In the genomic region with DNA sequence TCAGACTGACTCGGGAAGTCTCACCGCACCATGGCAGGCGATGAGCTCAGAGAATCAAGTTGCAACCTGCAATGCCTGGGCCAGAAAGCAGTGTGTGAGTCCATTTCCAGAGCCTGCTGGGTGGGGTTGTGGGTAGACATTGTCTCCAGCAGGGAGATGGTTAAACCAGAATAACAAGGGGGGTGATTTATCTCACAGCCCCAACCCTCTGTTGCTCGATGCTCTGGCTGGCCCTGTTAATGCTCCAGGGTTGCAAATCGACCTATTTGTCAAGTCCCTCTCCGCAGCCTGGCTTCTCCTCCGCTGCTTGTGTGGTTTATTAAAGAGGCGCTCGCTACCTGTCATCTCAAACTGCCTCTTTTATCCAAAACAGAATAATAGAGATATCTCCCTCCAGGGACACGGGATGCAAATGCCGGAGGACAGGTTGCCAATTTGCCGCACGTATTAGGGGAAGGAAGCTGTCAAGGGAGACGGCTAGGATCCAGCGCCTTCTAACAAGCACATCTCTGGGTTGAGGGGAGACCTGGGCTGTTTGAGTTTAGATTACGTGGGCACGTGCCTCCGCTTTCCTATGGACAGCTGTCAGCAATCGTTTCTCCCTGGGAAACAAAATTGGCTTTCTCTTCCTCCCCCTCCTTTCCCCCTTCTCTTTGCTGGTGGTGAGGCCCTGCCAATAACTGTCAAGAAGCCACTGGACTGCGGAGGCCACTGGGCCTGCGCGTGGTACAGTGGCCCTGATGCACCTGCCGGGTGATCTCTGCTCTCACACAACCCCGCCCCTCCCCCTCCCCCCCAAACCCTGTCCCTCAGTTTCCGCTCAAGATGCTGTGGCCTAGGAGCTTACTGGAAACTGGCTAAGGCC, we compare ENCODE assay signal across 30 mouse cellular contexts. TPM values are rescaled to one million over a fixed set of nuclear protein-coding genes. Genes with fewer than 3 reads are reported as not detected.
DNase-seq lines count a peak whose midpoint lies in the region; ATAC-seq and TF ChIP-seq lines count a peak whose summit lies in the region.
"Had no signal": no experiment of that assay in that cellular context is flagged by ENCODE, and none has a peak within 500 bp of the region (broad histone marks: within the 10 kb centered on the region; RNA-seq: fewer than 3 reads in every experiment).

No protein-coding gene starts in this region.

- 45% methylated on average over 25 of the region's 25 CpGs for WGBS in hindbrain, embryonic 13.5 days
- WGBS in hindbrain, embryonic 16.5 days: 37% methylated on average over 25 of the region's 25 CpGs
- 31% methylated on average over 25 of the region's 25 CpGs for WGBS in midbrain, embryonic 16.5 days
- 59% methylated on average over 25 of the region's 25 CpGs for WGBS in stomach, postnatal 0 days

- H3K4me1 ChIP-seq in hindbrain, embryonic 13.5 days (replicated peaks): peaks cover 19% of the 10 kb centered on the region
- H3K4me1 ChIP-seq in hindbrain, embryonic 16.5 days (ENCODE audit: control insufficient read depth, insufficient read depth, low read depth, low read length): peaks cover 1% of the 10 kb centered on the region
- no peaks in the 10 kb centered on the region; the same call in 1 of the 2 replicates for H3K4me1 ChIP-seq in midbrain, embryonic 16.5 days (ENCODE audit: control insufficient read depth, insufficient read depth, low read length)
- 0 out of 2 replicates have a peak, but pooled peaks cover 2% of the 10 kb centered on the region for H3K4me1 ChIP-seq in stomach, postnatal 0 days (replicated peaks; ENCODE audit: control insufficient read depth, insufficient read depth)
- H3K4me1 ChIP-seq: liver, embryonic 13.5 days had no signal

- TF ChIP-seq EP300 in stomach, postnatal 0 days (optimal IDR thresholded peaks at IDR 0.05): no peak

- H3K27me3 ChIP-seq in hindbrain, embryonic 13.5 days: peaks cover 15% of the 10 kb centered on the region; the same call in 1 of the 2 replicates
- no peaks in the 10 kb centered on the region for H3K27me3 ChIP-seq in hindbrain, embryonic 16.5 days (replicated peaks; ENCODE audit: control insufficient read depth, insufficient read depth, low read length)
- H3K27me3 ChIP-seq in midbrain, embryonic 16.5 days (ENCODE audit: control insufficient read depth, insufficient read depth, low read depth, low read length): no peaks in the 10 kb centered on the region
- H3K27me3 ChIP-seq in stomach, postnatal 0 days (ENCODE audit: control insufficient read depth, insufficient read depth, low read length): no peaks in the 10 kb centered on the region
- H3K27me3 ChIP-seq: forebrain, embryonic 13.5 days; liver, embryonic 13.5 days had no signal

- intact Hi-C loops in left cerebral cortex, postnatal 14 days (cut with DNase I): no loop called here

- peak overlapping the region; percentile 3; the same call in 1 of the 2 replicates for H3K4me2 ChIP-seq in hindbrain, embryonic 13.5 days
- H3K4me2 ChIP-seq in hindbrain, embryonic 16.5 days (ENCODE audit: low read length): peak overlapping the region; percentile 20; the same call in 1 of the 2 replicates
- H3K4me2 ChIP-seq in midbrain, embryonic 16.5 days (ENCODE audit: low read length): peak overlapping the region; percentile 22; the same call in 1 of the 2 replicates
- H3K4me2 ChIP-seq in stomach, postnatal 0 days (replicated peaks; ENCODE audit: low read depth): no peak overlapping the region
- H3K4me2 ChIP-seq: embryonic facial prominence, embryonic 13.5 days; forebrain, embryonic 13.5 days; liver, embryonic 13.5 days had no signal

- H3K9me3 ChIP-seq in hindbrain, embryonic 13.5 days: no peaks in the 10 kb centered on the region
- no peaks in the 10 kb centered on the region for H3K9me3 ChIP-seq in hindbrain, embryonic 16.5 days (ENCODE audit: control insufficient read depth, low read length)
- H3K9me3 ChIP-seq in midbrain, embryonic 16.5 days (replicated peaks; ENCODE audit: control insufficient read depth, low read length, poor library complexity, severe bottlenecking): no peaks in the 10 kb centered on the region
- H3K9me3 ChIP-seq in stomach, postnatal 0 days (ENCODE audit: control insufficient read depth, low read length): no peaks in the 10 kb centered on the region
- H3K9me3 ChIP-seq: embryonic facial prominence, embryonic 13.5 days; forebrain, embryonic 13.5 days; liver, embryonic 13.5 days had no signal

- H3K36me3 ChIP-seq in hindbrain, embryonic 13.5 days: no peaks in the 10 kb centered on the region
- H3K36me3 ChIP-seq in hindbrain, embryonic 16.5 days (ENCODE audit: control insufficient read depth, insufficient read depth, low read length): no peaks in the 10 kb centered on the region
- no peaks in the 10 kb centered on the region for H3K36me3 ChIP-seq in midbrain, embryonic 16.5 days (ENCODE audit: control insufficient read depth, insufficient read depth, low read length)
- H3K36me3 ChIP-seq in stomach, postnatal 0 days (ENCODE audit: control insufficient read depth, insufficient read depth, low read length): no peaks in the 10 kb centered on the region
- H3K36me3 ChIP-seq: embryonic facial prominence, embryonic 13.5 days; liver, embryonic 13.5 days had no signal

- no peak overlapping the region for H3K4me3 ChIP-seq in hindbrain, embryonic 13.5 days
- no peak overlapping the region for H3K4me3 ChIP-seq in hindbrain, embryonic 16.5 days (ENCODE audit: low read length)
- no peak overlapping the region for H3K4me3 ChIP-seq in midbrain, embryonic 16.5 days (ENCODE audit: low read depth, low read length)
- H3K4me3 ChIP-seq in stomach, postnatal 0 days (ENCODE audit: low read depth, low read length): no peak overlapping the region
- H3K4me3 ChIP-seq: embryonic facial prominence, embryonic 13.5 days; erythroblast, embryonic 14.5 days; forebrain, embryonic 13.5 days; gastrocnemius, adult 2 months; liver, embryonic 13.5 days had no signal

- no peak for DNase-seq in stomach, postnatal 0 days (ENCODE audit: low spot score)
- no peak for DNase-seq in left cerebral cortex, postnatal 14 days (ENCODE audit: low spot score in 2 of 2)
- no peak for DNase-seq in right cerebral cortex, postnatal 36 days (ENCODE audit: low spot score in 2 of 2)
- DNase-seq: adrenal gland, adult 8-10 months; cerebellum, adult 8-10 months; cerebellum, postnatal 36 days; embryo, embryonic 11 days; gastrocnemius, adult 2 months; kidney, postnatal 36 days; layer of hippocampus, postnatal 36 days; liver, embryonic 13.5 days; lung, adult 2 months; lung, postnatal 14 days; thymus, postnatal 14 days had no signal

- peak; percentile 57; the same call in 1 of the 2 replicates for ATAC-seq in hindbrain, embryonic 13.5 days (ENCODE audit: low FRiP score)
- no peak for ATAC-seq in hindbrain, embryonic 16.5 days
- peak; percentile 76 for ATAC-seq in midbrain, embryonic 16.5 days
- ATAC-seq in stomach, postnatal 0 days (ENCODE audit: low FRiP score, low TSS enrichment): no peak
- ATAC-seq in cerebellum, adult (ENCODE audit: insufficient number of reproducible peaks, low FRiP score, low TSS enrichment): no peak
- ATAC-seq: activated CD4-positive, CD25-positive, alpha-beta regulatory T cell, adult 4 months; forebrain, embryonic 13.5 days had no signal

- no peak for TF ChIP-seq CTCF in stomach, postnatal 0 days (IDR thresholded peaks at IDR 0.05; ENCODE audit: low read depth)

- 0 out of 2 replicates have a peak overlapping the region, but pooled peaks have one; percentile 29 for H3K9ac ChIP-seq in hindbrain, embryonic 13.5 days
- peak overlapping the region; percentile 43 for H3K9ac ChIP-seq in hindbrain, embryonic 16.5 days (ENCODE audit: low read depth, low read length)
- 0 out of 2 replicates have a peak overlapping the region, but pooled peaks have one; percentile 18 for H3K9ac ChIP-seq in midbrain, embryonic 16.5 days (ENCODE audit: low read depth, low read length)
- H3K9ac ChIP-seq in stomach, postnatal 0 days (ENCODE audit: low read length): no peak overlapping the region
- H3K9ac ChIP-seq: embryonic facial prominence, embryonic 13.5 days; forebrain, embryonic 13.5 days; liver, embryonic 13.5 days had no signal

- peak overlapping the region; percentile 30; the same call in 1 of the 2 replicates for H3K27ac ChIP-seq in hindbrain, embryonic 13.5 days
- H3K27ac ChIP-seq in hindbrain, embryonic 16.5 days (ENCODE audit: low read depth, low read length): no peak overlapping the region
- H3K27ac ChIP-seq in midbrain, embryonic 16.5 days (ENCODE audit: low read length): no peak overlapping the region
- H3K27ac ChIP-seq in stomach, postnatal 0 days (replicated peaks): peak overlapping the region; percentile 50; the same call in 1 of the 2 replicates
- H3K27ac ChIP-seq: embryonic facial prominence, embryonic 13.5 days; forebrain, embryonic 13.5 days; gastrocnemius, adult 2 months; liver, embryonic 13.5 days had no signal

RNA-seq across cellular contexts. Expression of a gene that starts 57.4 kb away (rescaled TPM):
- polyA plus RNA-seq in hindbrain, embryonic 13.5 days (2015; fragmentation: Nextera tagmentation; extraction: Ambion mirVana): 0.22 and 1.3 TPM in 2 replicates
- 0.36 TPM in 1 of 2 replicates, not detected in the other for polyA plus RNA-seq in hindbrain, embryonic 16.5 days (2015; fragmentation: Nextera tagmentation; extraction: Ambion mirVana)
- polyA plus RNA-seq in midbrain, embryonic 16.5 days (2015; fragmentation: Nextera tagmentation; extraction: Ambion mirVana): 1.0 and 1.4 TPM in 2 replicates
- 193 and 214 TPM in 2 replicates for polyA plus RNA-seq in stomach, postnatal 0 days (2015; fragmentation: Nextera tagmentation; extraction: Ambion mirVana)
- total RNA-seq in left cerebral cortex, postnatal 14 days (2021): not detected
- total RNA-seq: adrenal gland, adult 8-10 months; heart, adult 8-10 months; heart, postnatal 25 days; layer of hippocampus, adult 8-10 months; layer of hippocampus, postnatal 36 days; left cerebral cortex, postnatal 10 days; megakaryocyte, adult 5-6 weeks; MEL had no signal
- polyA plus RNA-seq: activated CD4-positive, CD25-positive, alpha-beta regulatory T cell, adult 4 months; C2C12; forebrain, embryonic 13.5 days; frontal cortex, adult 2 months had no signal

Comparison
In these comparisons a context has a peak if more than half of its experiments do, and no peak if none do; other contexts are left out.
1. ATAC-seq: peak in hindbrain, embryonic 13.5 days (single experiment) and midbrain, embryonic 16.5 days (single experiment); none in hindbrain, embryonic 16.5 days (single experiment), stomach, postnatal 0 days (single experiment) and cerebellum, adult (single experiment).
2. H3K27ac ChIP-seq: peak in hindbrain, embryonic 13.5 days (single experiment) and stomach, postnatal 0 days (single experiment); none in hindbrain, embryonic 16.5 days (single experiment) and midbrain, embryonic 16.5 days (single experiment).
3. RNA of a gene that starts 57.4 kb away (polyA plus RNA-seq): 193 to 214 TPM in stomach, postnatal 0 days; 1.0 to 1.4 TPM in midbrain, embryonic 16.5 days, 0.22 to 1.3 TPM in hindbrain, embryonic 13.5 days and 0.36 TPM in hindbrain, embryonic 16.5 days; every median in the first group is over 10 times any median in the second.